Mouse (Mus musculus) CD4-positive, CD25-positive, alpha-beta regulatory T cell, adult 4 months (primary cell): ENCODE data around the gene Lmbrd2. TPM values are rescaled to one million over a fixed set of nuclear protein-coding genes. Genes with fewer than 3 reads are reported as not detected.

Experiments used
- ATAC-seq: one replicate; pipeline ENCODE4 v1.8.0; 2017
- polyA plus RNA-seq, 2 experiments: library from polyadenylated mRNA; unstranded; fragments of 100-300 nt; shearing (Covaris generic); gene quantifications; one replicate each; pipeline ENCODE4 v1.2.1; 2017

Gene Lmbrd2
- 1 to 10 TPM; 4.2 to 4.9 TPM for polyA plus RNA-seq

DNA sequence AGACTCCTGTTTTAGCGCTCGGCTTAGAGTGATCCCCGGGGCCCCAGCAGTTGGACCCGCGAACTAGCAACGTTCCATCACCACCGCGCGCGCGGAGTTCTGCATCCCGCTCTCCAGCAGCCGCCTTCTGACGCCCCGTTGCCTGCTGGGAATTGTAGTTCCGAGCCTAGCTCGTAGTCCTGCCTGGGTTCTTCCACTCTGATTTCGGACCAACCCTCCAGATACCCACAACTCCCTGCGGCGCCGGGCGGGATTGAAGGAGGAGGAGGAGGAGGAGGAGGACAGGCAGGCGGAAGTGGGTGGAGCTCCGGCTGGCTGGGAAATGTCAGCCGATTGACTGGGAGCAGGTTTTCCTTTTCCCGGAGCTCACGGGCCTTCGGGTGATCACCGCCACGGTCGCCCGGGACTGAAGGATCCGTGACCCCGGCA lies at the start of gene Lmbrd2:
TSS of gene Lmbrd2 (plus strand) at position 299 of the 429 bp plus-strand sequence.
- ATAC-seq, result peak; percentile 97

DNA sequence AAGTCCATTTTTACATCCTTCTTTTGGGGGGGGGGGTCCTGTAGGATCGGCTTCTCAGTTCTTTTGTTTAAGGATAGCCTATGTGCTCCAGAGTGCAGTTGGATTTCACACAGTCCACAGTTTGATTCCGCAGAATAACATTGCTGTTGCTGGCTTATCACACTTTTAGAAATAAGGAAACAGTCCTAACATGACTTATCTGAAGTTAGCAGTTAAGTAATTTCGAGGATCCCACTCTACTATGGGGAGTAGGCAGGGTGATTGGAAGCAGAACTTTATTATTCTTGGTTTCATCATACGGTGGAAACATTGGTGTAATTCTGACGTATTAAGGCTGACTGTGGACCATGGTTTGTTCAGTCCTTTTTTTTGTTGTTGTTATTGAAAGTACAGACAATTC lies 49.7 kb upstream of the Lmbrd2 start:
- ATAC-seq, result no peak

DNA sequence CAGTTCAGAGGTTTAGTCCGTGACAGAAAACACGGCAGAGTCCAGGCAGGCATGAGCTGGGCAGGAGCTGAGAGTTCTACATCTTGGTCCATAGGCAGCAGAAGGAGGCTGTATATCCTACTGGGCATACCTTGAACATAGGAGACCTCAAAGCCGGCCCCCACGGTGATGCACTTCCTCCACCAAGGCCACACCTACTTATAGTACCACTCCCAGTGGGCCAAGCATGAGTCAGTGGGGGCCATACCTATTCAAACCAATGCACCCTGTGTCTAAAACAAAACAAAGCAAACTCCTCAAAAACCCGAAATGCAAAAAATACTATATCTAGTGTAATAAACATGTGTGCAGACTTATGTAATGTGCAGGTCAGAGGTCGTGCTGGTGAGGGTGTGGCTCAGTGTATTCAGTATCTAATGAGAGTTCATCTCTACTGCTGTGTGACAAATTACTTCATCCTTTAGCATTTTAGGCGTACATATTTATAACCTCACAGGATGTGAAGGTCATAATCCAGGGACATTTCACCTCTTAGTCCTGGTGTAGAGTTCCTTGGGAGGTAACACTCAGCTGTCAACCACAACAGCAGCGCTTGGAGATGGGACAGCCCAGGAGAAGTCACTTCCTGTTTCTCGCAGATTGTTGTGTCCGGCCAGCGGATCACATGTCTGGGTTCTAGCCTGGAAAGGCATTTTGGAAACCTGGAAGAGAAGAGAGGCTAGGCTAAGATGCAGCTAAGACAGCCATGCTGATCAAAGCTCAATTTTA lies 46.6 kb upstream of the Lmbrd2 start:
- no peak for ATAC-seq

DNA sequence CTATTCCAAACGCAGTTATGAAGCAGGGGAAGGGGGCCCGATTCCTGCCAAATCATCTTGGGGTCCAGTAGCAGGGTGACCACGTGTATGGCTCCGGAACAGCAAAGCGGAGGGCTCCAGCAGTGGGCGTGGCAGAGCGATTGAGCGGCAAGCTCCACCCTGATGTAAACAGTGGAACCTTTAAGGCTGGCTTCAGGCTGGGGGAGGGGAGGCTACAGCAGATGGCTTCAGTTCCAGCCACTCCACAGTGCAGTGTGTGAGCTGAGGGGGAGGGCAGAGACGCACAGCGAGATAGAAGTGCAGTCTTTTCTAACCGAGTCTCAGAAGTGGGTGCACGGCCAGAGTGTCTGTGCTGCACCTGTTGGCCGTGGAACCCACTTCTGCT lies 46.0 kb upstream of the Lmbrd2 start:
- no peak for ATAC-seq

DNA sequence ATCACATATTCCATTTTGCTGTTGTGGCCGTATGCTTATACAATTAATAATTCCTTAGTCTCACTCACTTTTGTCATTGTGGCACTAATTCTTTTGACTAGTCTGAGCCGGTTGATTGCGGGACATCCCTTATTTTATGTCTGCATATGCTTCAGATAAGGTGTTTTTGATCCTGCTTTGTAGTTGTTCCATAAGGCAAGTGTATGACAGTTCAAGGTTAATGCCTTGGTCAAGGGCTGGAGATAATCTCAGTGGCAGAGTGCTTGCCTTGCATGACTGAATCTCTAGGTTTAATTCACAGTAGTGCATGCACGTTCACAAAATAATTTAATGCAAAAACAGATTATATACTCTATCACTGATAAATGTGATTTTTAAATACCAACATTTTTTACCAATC lies 43.5 kb upstream of the Lmbrd2 start:
- ATAC-seq, result no peak

DNA sequence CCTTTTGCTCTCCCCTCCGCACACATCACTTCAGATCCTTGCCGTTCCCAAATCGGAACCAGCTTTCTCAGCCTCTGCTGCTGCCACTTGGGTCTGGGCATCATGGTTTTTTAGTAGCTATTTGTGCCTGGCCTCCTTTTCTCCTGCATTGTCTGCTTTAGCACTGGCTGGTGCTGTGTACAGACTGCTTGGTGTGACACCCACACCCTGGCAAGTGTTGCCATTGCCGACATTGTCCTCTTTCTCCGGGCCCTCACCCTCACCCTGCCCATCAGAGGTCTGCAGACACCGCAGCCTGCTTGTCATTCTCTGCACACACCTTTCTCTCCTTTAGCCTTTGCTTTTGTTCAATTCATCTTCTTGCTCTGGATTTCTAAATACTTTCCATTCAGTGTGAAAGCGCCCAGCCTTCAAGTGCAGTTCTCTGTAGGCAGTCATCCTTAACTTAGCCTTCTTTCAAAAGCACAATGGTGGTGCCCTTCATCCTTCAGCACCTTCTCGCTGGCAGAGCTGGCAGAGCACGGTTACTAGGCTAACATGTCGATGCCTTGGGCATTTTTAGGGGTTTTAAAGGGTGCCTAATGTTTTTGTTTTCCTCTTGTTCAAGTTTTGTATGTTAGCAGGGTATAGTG lies 39.8 kb upstream of the Lmbrd2 start:
- no peak for ATAC-seq

DNA sequence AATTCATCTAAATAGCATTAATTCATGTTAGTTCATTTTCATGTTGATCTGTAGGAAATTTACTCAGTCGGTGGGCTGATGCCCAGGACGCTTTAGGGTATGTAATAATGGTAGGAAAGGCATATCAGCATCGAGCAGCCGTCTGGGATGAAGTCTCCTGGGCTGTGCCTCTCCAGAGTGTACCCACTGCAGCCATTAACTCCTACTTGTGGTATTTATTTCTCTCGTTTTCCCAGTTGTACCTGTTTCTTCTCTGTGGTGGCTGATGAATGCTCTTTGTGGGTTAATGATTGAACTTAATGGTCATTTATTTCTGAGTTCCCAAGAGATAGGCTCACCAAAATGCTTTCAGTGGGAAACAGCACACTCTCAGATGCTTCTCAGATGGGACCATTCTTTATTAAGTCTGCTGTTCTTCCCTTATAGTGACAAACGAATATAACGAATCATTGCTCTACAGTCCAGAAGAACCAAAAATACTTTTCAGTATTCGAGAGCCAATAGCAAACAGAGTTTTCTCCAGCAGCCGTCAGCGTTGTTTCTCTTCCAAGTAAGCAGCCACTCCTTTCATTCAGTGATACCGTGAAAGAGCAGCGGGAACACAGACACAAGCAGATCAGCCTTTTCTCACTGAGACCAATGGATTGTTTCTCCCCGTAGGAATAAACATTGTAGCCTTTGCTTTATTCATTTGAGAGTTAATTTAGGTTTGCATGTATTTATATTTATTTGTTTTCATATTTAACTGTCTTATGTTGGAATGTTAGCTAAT lies 33.9 kb upstream of the Lmbrd2 start:
- no peak for ATAC-seq

DNA sequence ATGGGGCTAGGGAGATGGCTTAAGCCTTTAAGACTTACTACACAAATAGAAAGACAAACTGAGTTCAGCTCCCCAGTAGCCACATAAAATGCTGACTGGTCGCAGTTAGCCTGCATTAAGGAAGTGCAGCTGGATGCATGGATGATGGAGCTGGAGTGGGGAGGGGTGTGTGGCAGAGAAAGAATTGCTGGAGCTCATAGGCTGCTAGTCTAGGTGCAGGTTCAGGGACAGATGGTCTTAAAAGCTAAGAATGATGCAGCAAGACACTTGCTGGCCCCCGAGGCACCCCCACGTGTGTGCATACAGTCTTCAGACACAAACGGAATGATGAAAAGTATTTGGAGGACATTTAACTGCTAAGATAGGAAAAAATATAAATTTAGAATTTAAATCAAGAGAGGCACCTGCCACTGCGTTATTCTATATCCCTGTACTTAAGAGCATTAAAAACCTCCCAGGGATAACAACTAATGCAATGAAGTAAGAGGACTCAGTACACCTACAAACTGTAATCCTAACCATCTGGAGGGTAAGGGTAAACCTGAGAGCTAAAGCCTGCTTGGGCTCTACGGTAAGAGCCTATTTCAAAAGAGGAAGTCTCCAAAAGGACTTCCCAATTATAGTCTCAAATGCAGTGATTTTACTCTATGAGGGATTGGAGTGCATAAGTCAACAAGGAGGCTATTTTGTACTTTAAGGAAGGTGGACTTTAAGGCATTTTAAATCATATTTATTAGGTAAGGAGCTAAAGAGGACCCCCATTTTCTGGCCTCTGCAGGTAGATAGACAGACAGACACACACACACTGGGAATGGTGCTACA lies 29.6 kb upstream of the Lmbrd2 start:
- ATAC-seq, result no peak

DNA sequence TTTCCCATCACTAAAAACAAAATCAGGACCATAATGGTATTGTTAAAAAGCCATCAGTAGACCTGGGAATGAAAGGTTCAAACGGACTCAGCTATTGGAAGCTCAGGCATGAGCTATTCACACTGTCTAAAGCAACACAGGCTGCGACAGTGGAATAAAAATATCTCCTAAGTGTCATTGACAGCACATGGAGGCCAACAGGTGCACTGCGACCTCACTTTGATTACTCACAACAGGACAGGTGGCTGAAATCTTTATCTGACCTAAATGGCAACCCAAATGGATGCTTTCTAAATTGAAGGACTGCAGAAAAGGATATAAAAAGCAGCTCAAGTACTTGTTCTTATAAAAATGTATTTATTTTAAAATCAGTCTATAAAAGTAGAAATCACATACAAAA lies 28.7 kb upstream of the Lmbrd2 start:
- no peak for ATAC-seq

DNA sequence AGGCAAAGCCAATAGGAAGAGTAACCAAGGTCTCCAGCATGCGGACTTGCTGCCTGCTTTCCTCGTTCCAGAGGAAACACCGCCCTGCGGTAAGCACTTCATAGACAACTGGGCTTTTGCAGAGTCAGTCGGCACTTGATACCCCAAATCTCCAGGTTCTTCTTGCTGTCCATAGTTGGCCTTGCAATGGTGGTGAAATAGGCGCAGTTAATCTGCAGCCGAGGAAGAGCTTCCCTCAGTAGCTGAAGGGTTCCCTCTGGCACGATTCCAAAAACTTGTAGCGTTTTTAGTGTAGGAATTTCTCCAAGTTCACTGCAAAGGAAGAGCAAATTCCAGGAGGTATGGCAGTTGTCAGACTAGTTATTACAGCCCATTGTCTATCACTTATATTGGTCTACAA lies 26.8 kb upstream of the Lmbrd2 start:
- ATAC-seq, result no peak

DNA sequence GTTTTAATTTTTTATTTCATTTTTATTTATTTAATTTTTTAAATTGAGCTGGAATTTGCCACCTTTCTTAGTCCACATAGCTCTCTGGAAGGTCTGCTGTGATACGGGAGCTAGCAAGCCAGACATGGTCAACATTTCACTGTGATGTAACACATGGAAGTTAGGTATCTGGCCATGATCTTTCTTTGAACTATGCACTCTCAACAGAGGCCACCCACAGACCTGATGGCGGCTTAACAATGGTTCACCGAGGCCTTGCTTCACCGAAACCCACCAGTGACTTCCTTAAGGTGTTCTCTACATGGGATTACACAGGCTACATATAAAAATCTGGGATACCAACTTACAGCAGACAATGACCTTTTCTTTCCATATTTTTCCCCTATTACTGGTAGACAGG lies 26.2 kb upstream of the Lmbrd2 start:
- no peak for ATAC-seq

DNA sequence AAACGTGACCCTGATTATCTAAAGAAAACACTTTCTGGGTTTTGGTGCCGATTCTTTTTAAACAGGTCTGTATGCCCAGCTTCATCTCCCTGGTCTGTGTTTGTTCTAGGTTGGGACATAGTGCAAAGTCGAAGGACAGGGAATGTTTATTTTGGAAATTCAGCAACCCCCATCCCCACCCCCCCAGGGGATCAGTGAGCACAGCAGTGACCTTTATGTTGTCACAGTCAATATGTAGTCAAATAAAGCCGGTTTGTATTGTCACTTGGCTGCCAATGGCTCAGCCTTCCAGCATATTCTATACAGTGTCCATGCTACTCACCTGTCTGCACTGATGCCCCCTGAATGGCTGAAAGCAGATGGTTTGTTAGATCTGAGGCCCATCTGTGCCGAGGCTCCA lies 25.8 kb upstream of the Lmbrd2 start:
- no peak for ATAC-seq

DNA sequence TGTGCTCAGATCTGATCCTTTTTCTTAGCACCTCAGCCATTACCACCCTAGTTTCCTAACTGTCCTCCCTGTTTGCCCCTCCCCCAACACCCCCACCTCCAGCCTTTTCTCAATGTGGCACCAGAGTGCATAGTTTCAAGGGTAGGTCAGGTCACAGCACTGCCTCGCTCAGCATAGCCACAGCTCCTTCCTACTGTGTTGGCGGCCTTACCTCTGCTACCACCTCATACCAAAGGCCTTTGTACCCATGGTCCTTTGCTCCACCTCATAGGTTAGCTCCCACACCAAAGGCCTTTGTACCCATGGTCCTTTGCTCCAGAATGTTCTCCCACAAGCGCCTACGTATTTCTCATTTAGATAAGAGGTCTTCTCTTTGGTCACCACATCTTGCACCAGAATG lies 21.5 kb upstream of the Lmbrd2 start:
- no peak for ATAC-seq

DNA sequence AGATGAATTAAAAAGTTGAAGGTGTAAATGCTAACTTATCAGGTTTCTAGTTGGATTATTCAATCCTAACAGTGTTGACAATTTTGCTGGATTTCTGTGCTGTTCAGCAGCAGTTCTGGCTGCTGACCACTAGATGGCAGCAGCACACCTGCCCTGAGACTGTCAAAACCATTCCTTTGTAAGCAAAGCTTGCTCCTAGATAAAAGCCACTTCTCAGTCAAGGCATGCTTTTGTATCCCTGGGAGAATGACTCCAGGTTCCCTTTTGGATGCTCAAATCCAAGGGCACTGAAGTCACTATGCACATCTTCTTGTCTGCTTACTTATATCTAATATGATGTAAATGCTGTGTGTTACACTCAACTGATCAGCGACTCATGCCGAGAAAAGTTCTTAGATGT lies 20.3 kb upstream of the Lmbrd2 start:
- peak; percentile 90 for ATAC-seq

DNA sequence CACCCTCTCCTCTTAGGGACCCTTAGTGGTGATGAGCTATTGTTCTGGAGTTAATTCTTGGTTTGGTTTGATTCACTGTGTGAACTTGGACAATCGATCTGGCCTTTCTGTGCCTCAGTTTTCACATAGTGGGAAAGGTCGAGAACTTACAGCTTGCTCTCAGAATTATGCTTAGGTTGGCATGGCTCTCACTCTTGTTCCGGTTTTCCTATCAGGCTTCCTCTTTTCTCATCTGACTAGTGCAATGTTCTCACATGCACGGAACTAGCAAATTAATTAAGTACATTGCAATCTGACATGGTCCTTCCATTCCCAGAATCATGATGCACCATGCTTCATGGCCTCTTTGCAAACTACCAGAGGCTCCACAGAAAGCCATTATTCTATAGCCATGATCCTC lies 17.4 kb upstream of the Lmbrd2 start:
- ATAC-seq, result no peak

DNA sequence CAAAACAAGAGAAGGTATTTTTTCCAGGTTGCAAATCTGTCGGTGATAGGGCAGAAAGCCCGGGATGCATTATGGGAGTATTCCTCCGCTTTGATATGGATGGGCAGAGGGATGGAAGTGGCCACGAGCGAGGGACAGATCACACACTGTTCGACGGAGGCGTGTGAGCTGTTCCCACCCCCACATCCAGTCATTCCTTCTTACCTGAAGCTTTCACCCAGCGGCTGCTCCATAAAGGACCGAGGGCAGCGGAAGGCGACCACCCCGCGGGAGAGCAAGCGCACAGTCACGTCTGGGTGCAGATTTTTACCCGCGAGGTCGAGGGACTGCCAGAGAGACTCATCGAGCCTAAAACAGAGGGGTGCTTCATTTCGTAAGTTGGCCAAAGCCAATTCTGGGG lies 15.5 kb upstream of the Lmbrd2 start:
- no peak for ATAC-seq

DNA sequence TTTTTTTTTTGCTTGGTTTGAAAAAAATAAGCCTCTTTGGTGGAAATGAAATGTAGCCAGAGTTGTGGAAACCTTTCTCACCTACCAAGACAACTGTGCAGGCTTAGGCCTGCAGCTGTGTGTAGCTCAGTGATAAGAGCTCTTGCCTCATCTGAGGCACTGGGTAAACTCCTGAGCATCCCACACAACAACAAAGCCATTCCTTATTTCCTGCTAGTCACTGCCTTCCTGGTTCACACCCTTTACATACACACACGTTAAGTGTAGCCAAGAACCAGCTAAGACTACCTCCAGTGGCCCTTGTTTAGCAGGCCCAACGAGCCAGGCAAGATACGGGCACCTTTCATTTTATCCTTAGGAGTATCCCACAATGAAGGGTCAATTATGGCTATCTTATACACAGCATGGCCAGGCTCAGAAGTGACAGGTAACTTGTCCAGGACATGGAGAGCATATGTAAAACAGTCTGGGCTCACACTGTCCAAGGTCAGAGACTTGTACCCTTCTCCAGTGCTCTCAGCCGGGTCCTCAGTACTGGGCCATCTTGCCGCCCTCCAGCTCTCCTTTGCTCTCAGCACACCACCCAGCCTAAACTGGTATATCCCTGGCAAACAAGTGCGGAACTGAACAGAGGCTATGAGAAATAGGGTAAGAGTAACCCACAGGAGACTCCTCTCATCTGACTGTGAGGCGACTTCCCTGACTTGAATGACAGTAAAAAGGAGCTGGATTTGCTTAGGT lies 13.1 kb upstream of the Lmbrd2 start:
- ATAC-seq, result no peak

DNA sequence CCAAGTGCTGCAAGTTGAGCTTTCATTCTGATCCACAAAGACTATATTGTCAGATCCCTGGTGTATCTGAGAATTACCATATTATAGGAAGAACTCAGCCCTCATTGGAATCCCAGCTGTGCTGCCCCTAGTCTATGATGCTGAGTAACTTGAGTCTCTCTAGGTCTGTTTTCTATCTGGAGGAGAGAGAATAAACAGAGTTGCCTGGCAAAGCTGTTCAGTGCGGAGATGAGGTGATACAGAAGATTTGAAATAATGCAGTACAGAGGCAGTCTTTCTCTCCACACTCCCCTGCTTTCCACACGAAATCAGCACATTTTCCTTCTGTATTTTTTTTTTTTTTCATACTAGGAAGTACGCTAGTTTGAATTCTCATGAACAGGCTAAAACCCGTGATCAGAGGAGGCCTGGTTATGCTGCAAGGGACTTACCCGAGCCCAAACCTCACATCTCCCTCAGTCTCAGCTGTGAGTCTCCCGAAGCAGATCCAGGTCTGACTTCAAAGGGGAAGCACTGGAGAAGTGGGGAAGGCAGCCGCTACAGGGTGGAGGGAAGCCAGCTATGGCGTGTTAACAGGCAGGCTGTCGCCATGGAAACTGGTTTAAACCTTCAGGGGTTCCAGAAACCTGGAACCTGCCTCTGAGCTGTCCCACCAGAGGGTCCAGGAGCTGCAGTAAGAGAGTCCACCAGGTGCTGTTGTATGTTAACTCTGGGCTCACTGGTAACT lies 9.4 kb upstream of the Lmbrd2 start:
- no peak for ATAC-seq

DNA sequence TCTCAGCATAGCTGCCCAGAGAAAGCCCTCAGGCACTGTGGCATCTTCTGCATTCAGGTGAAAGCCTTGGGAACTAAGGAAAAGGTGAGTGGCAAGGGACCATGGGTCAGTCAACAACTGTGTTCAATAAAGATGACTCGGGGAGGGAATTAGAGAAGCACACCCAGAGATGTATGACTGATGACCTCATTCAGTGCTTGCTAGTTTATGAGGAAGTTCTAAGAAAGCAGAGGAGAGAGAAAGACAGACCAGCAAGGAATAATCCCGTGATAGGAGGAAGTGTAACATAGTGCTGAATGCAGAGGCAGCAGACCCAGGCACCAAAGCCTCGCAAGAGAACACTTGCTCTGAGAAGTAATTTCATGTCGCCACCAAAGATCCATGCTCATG lies 8.9 kb upstream of the Lmbrd2 start:
- no peak for ATAC-seq

DNA sequence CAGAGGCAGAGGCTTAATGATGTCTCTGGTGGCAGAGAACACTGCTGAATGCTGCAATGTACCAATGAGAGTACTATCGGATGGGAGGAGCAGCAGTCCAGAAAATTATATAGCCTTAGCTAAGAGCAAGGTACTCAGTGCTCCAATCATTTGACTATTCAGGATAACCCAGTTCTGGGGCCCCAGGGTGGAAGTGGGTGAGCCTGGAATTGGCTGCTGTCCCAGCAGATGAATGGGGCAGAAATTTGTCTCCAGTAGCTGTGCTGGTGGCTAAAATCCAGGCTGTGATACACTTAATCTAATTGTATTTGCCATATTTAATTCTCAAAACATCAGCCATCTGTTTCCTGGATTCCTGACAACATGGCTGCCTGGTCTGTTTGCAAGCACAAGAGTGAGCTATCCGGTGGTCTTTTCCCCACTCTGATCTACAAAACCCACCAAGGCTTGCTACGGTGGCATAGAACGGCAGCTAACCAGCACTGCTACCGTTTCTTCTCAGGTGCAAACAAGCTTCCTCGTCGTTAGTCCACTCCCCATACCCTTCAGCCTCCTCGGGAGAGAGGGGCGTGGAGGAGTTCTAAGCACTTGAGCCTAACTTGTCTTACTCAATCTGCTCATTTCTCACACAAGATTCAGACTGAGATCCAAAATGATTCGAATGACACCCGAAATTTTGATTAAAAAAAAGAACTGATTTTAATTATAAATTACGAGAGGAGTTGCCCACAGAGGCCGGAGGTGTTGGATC lies 7.5 kb upstream of the Lmbrd2 start:
- ATAC-seq, result no peak
